Mouse (Mus musculus) CH12.LX (cell line): ENCODE data around the gene Caap1. TPM values are rescaled to one million over a fixed set of nuclear protein-coding genes. Genes with fewer than 3 reads are reported as not detected.

Source experiments
- DNase-seq: peaks from one replicate; pipeline ENCODE4 v3.0.0-alpha.2; 2013; ENCODE audit errors: extremely low read depth
- H3K27ac ChIP-seq: 2 replicates; pipeline ENCODE4 v1.5.1; 2012; ENCODE audit warnings: low read depth, mild to moderate bottlenecking, control low read depth, moderate library complexity; ENCODE audit not compliant: insufficient read depth
- H3K27me3 ChIP-seq: replicated peaks from 2 replicates; pipeline ENCODE3; 2012; ENCODE audit warnings: inconsistent platforms
- H3K36me3 ChIP-seq, 2 experiments: replicated peaks in 1 of 2; 2 replicates each; pipeline versions ENCODE3 to v1.6.1; 2012; ENCODE audit warnings: inconsistent platforms in 1 of 2, low read length in 1 of 2, mild to moderate bottlenecking in 1 of 2, mixed read lengths in 1 of 2, moderate library complexity in 1 of 2; ENCODE audit not compliant: control insufficient read depth in 1 of 2, insufficient read depth in 1 of 2
- H3K4me1 ChIP-seq, 2 experiments: 2 replicates each; pipeline ENCODE4 v1.6.1; 2012; ENCODE audit warnings: inconsistent platforms in 1 of 2, moderate library complexity in 1 of 2; ENCODE audit not compliant: insufficient read depth in 2 of 2, control insufficient read depth in 1 of 2
- H3K4me2 ChIP-seq: 2 replicates; pipeline ENCODE4 v1.6.1; 2012; ENCODE audit warnings: low read depth, mild to moderate bottlenecking, control low read depth; ENCODE audit not compliant: poor library complexity, insufficient read depth, severe bottlenecking
- H3K4me3 ChIP-seq, 3 experiments: fragments of 150-350 bp in 1 of 3; sonication (generic) in 1 of 3; replicated peaks in 1 of 3; 2 replicates each; pipeline versions ENCODE3 to v1.5.1; 2011 to 2012; ENCODE audit warnings: low read depth in 2 of 3, low read length in 2 of 3, mild to moderate bottlenecking in 2 of 3, moderate library complexity in 2 of 3, control low read depth in 1 of 3, improper control_type of control experiment in 1 of 3, inconsistent platforms in 1 of 3, mixed read lengths in 1 of 3; ENCODE audit not compliant: poor library complexity in 1 of 3
- H3K79me2 ChIP-seq: replicated peaks from 2 replicates; pipeline ENCODE4 v1.6.1; 2012; ENCODE audit warnings: mild to moderate bottlenecking, moderate library complexity; ENCODE audit not compliant: control insufficient read depth, poor library complexity, insufficient read depth, severe bottlenecking; ENCODE audit errors: extremely low read depth
- H3K9ac ChIP-seq: 2 replicates; pipeline ENCODE4 v1.6.1; 2012; ENCODE audit warnings: low read depth, mild to moderate bottlenecking, control low read depth, moderate library complexity; ENCODE audit not compliant: insufficient read depth
- H3K9me3 ChIP-seq: replicated peaks from 2 replicates; pipeline ENCODE3; 2012; ENCODE audit warnings: low read length, inconsistent platforms, mixed read lengths
- BHLHE40 ChIP-seq: IDR thresholded peaks from 2 replicates; pipeline ENCODE4 v1.6.1; 2011; ENCODE audit warnings: mild to moderate bottlenecking, low read depth, low read length, improper control_type of control experiment
- CTCF ChIP-seq, 2 experiments: IDR thresholded peaks in 1 of 2; conservative IDR thresholded peaks in 1 of 2; 2 replicates each; pipeline ENCODE4 v1.5.1; 2011 to 2012; ENCODE audit warnings: low read depth in 2 of 2, low read length in 2 of 2, improper control_type of control experiment in 1 of 2, inconsistent platforms in 1 of 2, mild to moderate bottlenecking in 1 of 2, moderate library complexity in 1 of 2
- E2F4 ChIP-seq: IDR thresholded peaks from 2 replicates; pipeline ENCODE4 v1.6.1; 2011; ENCODE audit warnings: low read depth, low read length, improper control_type of control experiment; ENCODE audit not compliant: insufficient replicate concordance
- ELF1 ChIP-seq: IDR thresholded peaks from 2 replicates; pipeline ENCODE4 v1.6.1; 2014; ENCODE audit warnings: low read depth, mild to moderate bottlenecking, inconsistent platforms, low read length, improper control_type of control experiment
- EP300 ChIP-seq: IDR thresholded peaks from 2 replicates; pipeline ENCODE4 v1.6.1; 2011; ENCODE audit warnings: low read length, improper control_type of control experiment
- IRF4 ChIP-seq: IDR thresholded peaks from 2 replicates; pipeline ENCODE4 v1.6.1; 2014; ENCODE audit warnings: low read depth, mild to moderate bottlenecking, inconsistent platforms, low read length, improper control_type of control experiment
- MAFK ChIP-seq: IDR thresholded peaks from 2 replicates; pipeline ENCODE4 v1.6.1; 2011; ENCODE audit warnings: low read length, improper control_type of control experiment; ENCODE audit not compliant: insufficient replicate concordance
- MAX ChIP-seq: IDR thresholded peaks from 2 replicates; pipeline ENCODE4 v1.6.1; 2011; ENCODE audit warnings: low read length, improper control_type of control experiment
- MXI1 ChIP-seq: IDR thresholded peaks from 2 replicates; pipeline ENCODE4 v1.6.1; 2011; ENCODE audit warnings: mild to moderate bottlenecking, low read depth, low read length, improper control_type of control experiment
- NELFE ChIP-seq: IDR thresholded peaks from 2 replicates; pipeline ENCODE4 v1.6.1; 2011; ENCODE audit warnings: low read depth, low read length, improper control_type of control experiment
- RCOR1 ChIP-seq: conservative IDR thresholded peaks from 2 replicates; pipeline ENCODE4 v1.6.1; 2012; ENCODE audit warnings: low read depth, mild to moderate bottlenecking, inconsistent platforms, low read length, improper control_type of control experiment
- SIN3A ChIP-seq: IDR thresholded peaks from 2 replicates; pipeline ENCODE4 v1.6.1; 2012; ENCODE audit warnings: low read length, improper control_type of control experiment, inconsistent platforms
- ZC3H11A ChIP-seq: IDR thresholded peaks from 2 replicates; pipeline ENCODE4 v1.6.1; 2012; ENCODE audit warnings: low read depth, mild to moderate bottlenecking, inconsistent platforms, low read length, improper control_type of control experiment
- ZNF384 ChIP-seq: IDR thresholded peaks from 2 replicates; pipeline ENCODE4 v1.6.1; 2012; ENCODE audit warnings: low read depth, low read length, improper control_type of control experiment, inconsistent platforms
- dilution Hi-C: fragments of 300-500 bp; cut with MboI; formaldehyde crosslinking; loops from 2 replicates; pipeline ENCODE4 v1.14.3; 2020; ENCODE audit warnings: low sequenced_read_pairs; ENCODE audit not compliant: extremely low pct_unique_long_range_greater_than_20kb, extremely low pct_ligation_motif_present
- in situ Hi-C: fragments of 300-500 bp; cut with MboI; formaldehyde crosslinking; loops from 3 replicates; pipeline ENCODE4 v1.14.3; 2019; ENCODE audit warnings: low sequenced_read_pairs, low pct_ligation_motif_present, low pct_unique_long_range_greater_than_20kb, mixed read lengths
- polyA plus RNA-seq: library from polyadenylated mRNA; unstranded; fragments of >175 nt; gene quantifications from 2 replicates; pipeline ENCODE4 v1.2.1, GENCODE M21; 2012; ENCODE audit warnings: low read depth; ENCODE audit not compliant: insufficient read length
- total RNA-seq, 2 experiments: library from RNA; depleted of rRNA; stranded (reverse); fragments of 300-350 nt in 1 of 2; fragments of >200 nt in 1 of 2; gene quantifications; 2 replicates each; pipeline ENCODE4 v1.2.3; 2012 to 2014

Caap1 gene
- total and polyA plus RNA-seq, 3 experiments, result 10.2 to 34.1 (median 18.7) TPM

GRCm38 (mm10) chr4:94602496-94603030 lies 46.0 kb upstream of the Caap1 start:
- Histone ChIP-seq H3K36me3 (peaks cover 0 to 5% of the 10 kb centered on the region in 2 experiments), H3K27me3 (no peaks in the 10 kb centered on the region), H3K27ac (peak overlapping the region; percentile 30; the same call in 1 of the 2 replicates), H3K9ac (peak overlapping the region; percentile 85), H3K4me3 (peak overlapping the region; percentile 94 to 98 (median 96)), H3K4me2 (peak overlapping the region; percentile 84), H3K4me1 (peaks cover 3 to 26% of the 10 kb centered on the region in 2 experiments; a peak in 3 of 4 replicates), H3K79me2 (peaks cover 39% of the 10 kb centered on the region), H3K9me3 (no peaks in the 10 kb centered on the region)
- TF ChIP-seq SIN3A (peak; percentile 46; the same call in 1 of the 2 replicates), MXI1 (no peak; the same call in 1 of the 2 replicates)
- in situ Hi-C loops, result no loop called here
- dilution Hi-C loops, result no loop called here
- no peak for DNase-seq

GRCm38 (mm10) chr4:94601395-94601794 lies 44.8 kb upstream of the Caap1 start:
- Histone ChIP-seq H3K27ac (no peak overlapping the region), H3K4me2 (peak overlapping the region; percentile 84), H3K9ac (0 out of 2 replicates have a peak overlapping the region, but pooled peaks have one; percentile 85), H3K27me3 (no peaks in the 10 kb centered on the region), H3K79me2 (peaks cover 41% of the 10 kb centered on the region), H3K36me3 (peaks cover 0 to 7% of the 10 kb centered on the region in 2 experiments), H3K4me3 (peak overlapping the region in 2 of 3 experiments; percentile 33 to 44), H3K9me3 (no peaks in the 10 kb centered on the region), H3K4me1 (peaks cover 3 to 26% of the 10 kb centered on the region in 2 experiments; a peak in 3 of 4 replicates)
- in situ Hi-C loops, result no loop called here
- peak; percentile 22 for DNase-seq
- dilution Hi-C loops, result no loop called here
- TF ChIP-seq CTCF (conservative IDR thresholded peaks at IDR 0.05 in 1 of 2, IDR thresholded peaks at IDR 0.05 in 1 of 2; ENCODE audit: low read depth in 2 of 2, low read length in 2 of 2) (peak in 1 of 2 experiments; percentile 54; a peak in 2 of 4 replicates), MAX (no peak), ZNF384 (no peak)

- Histone ChIP-seq H3K4me2 (no peak overlapping the region), H3K9me3 (no peaks in the 10 kb centered on the region), H3K27me3 (no peaks in the 10 kb centered on the region), H3K36me3 (peaks cover 0 to 24% of the 10 kb centered on the region in 2 experiments), H3K27ac (no peak overlapping the region), H3K79me2 (peaks cover 41% of the 10 kb centered on the region), H3K4me3 (no peak overlapping the region), H3K9ac (no peak overlapping the region), H3K4me1 (peaks cover 2 to 17% of the 10 kb centered on the region in 2 experiments; a peak in 2 of 4 replicates)
- DNase-seq, result no peak
- TF ChIP-seq E2F4 (no peak), ELF1 (no peak), CTCF (conservative IDR thresholded peaks at IDR 0.05 in 1 of 2, IDR thresholded peaks at IDR 0.05 in 1 of 2; ENCODE audit: low read depth in 2 of 2, low read length in 2 of 2) (no peak), ZC3H11A (no peak), BHLHE40 (no peak), EP300 (no peak), RCOR1 (no peak), MXI1 (no peak), NELFE (no peak), SIN3A (no peak), IRF4 (no peak), MAFK (no peak)
- in situ Hi-C loops (no loop called here), dilution Hi-C loops (no loop called here)
Measured at GRCm38 (mm10) chr4:94592709-94593108, 36.1 kb upstream of the Caap1 start.
